Mouse (Mus musculus): ENCODE data around the gene Syngr2. TPM values are rescaled to one million over a fixed set of nuclear protein-coding genes. Genes with fewer than 3 reads are reported as not detected.
A peak's percentile ranks its signal among the peaks of the same experiment; 100 is the strongest.
"Not testable (repeated sequence)": the region's sequence is repeated elsewhere in the genome, so short reads cannot be mapped to it uniquely, and the experiment has no call there.

The Syngr2 gene
- polyA plus RNA-seq, 1 experiment from 2014 or later: 32.7 TPM

GRCm38 (mm10) chr11:117828888-117829604 is 19.6 kb downstream of the Syngr2 start:
- Histone ChIP-seq H3K9me3 (ENCODE audit: control insufficient read depth, low read length) (no peaks in the 10 kb centered on the region), H3K4me3 (ENCODE audit: low read depth, low read length) (no peak overlapping the region), H3K4me2 (ENCODE audit: low read depth, low read length, severe bottlenecking) (no peak overlapping the region), H3K4me1 (replicated peaks; ENCODE audit: control insufficient read depth, insufficient read depth, low read length) (peaks cover 12% of the 10 kb centered on the region), H3K27ac (ENCODE audit: low read depth, low read length) (no peak overlapping the region), H3K27me3 (ENCODE audit: control insufficient read depth, insufficient read depth, low read length) (no peaks in the 10 kb centered on the region), H3K9ac (ENCODE audit: low read length) (no peak overlapping the region), H3K36me3 (ENCODE audit: control insufficient read depth, insufficient read depth, low read length) (no peaks in the 10 kb centered on the region)
- ATAC-seq (replicated peaks; ENCODE audit: low FRiP score): no peak
- WGBS: 63% methylated on average over 9 of the region's 9 CpGs
- no peak for DNase-seq (ENCODE audit: low spot score)

GRCm38 (mm10) chr11:117829671-117830215 is 20.3 kb downstream of the Syngr2 start:
- no peaks in the 10 kb centered on the region for H3K36me3 ChIP-seq (ENCODE audit: control insufficient read depth, insufficient read depth, low read length)
- ATAC-seq (replicated peaks; ENCODE audit: low FRiP score) (no peak), DNase-seq (ENCODE audit: low spot score) (no peak)
- WGBS: 87% methylated on average over 2 of the region's 2 CpGs
- H3K9ac ChIP-seq (ENCODE audit: low read length): no peak overlapping the region
- no peak overlapping the region for H3K4me3 ChIP-seq (ENCODE audit: low read depth, low read length)
- H3K4me2 ChIP-seq (ENCODE audit: low read depth, low read length, severe bottlenecking): no peak overlapping the region
- H3K27ac ChIP-seq (ENCODE audit: low read depth, low read length): no peak overlapping the region
- no peaks in the 10 kb centered on the region for H3K27me3 ChIP-seq (ENCODE audit: control insufficient read depth, insufficient read depth, low read length)
- no peaks in the 10 kb centered on the region for H3K9me3 ChIP-seq (ENCODE audit: control insufficient read depth, low read length)
- H3K4me1 ChIP-seq (replicated peaks; ENCODE audit: control insufficient read depth, insufficient read depth, low read length): peaks cover 8% of the 10 kb centered on the region

- H3K4me3 ChIP-seq (ENCODE audit: low read depth, low read length): no peak overlapping the region
- H3K4me2 ChIP-seq (ENCODE audit: low read depth, low read length, severe bottlenecking): no peak overlapping the region
- H3K4me1 ChIP-seq (replicated peaks; ENCODE audit: control insufficient read depth, insufficient read depth, low read length): peaks cover 8% of the 10 kb centered on the region
- no peaks in the 10 kb centered on the region for H3K36me3 ChIP-seq (ENCODE audit: control insufficient read depth, insufficient read depth, low read length)
- no peaks in the 10 kb centered on the region for H3K27me3 ChIP-seq (ENCODE audit: control insufficient read depth, insufficient read depth, low read length)
- DNase-seq (ENCODE audit: low spot score) (no peak), ATAC-seq (replicated peaks; ENCODE audit: low FRiP score) (no peak)
- 88% methylated on average over 9 of the region's 9 CpGs for WGBS
- no peak overlapping the region for H3K9ac ChIP-seq (ENCODE audit: low read length)
- H3K27ac ChIP-seq (ENCODE audit: low read depth, low read length): no peak overlapping the region
- no peaks in the 10 kb centered on the region for H3K9me3 ChIP-seq (ENCODE audit: control insufficient read depth, low read length)
Measured at GRCm38 (mm10) chr11:117830401-117830800, 20.9 kb downstream of the Syngr2 start.

GRCm38 (mm10) chr11:117832086-117832969 is 22.9 kb downstream of the Syngr2 start:
- Histone ChIP-seq H3K27ac (ENCODE audit: low read depth, low read length) (no peak overlapping the region), H3K27me3 (ENCODE audit: control insufficient read depth, insufficient read depth, low read length) (no peaks in the 10 kb centered on the region), H3K9me3 (ENCODE audit: control insufficient read depth, low read length) (no peaks in the 10 kb centered on the region), H3K36me3 (ENCODE audit: control insufficient read depth, insufficient read depth, low read length) (no peaks in the 10 kb centered on the region), H3K4me1 (replicated peaks; ENCODE audit: control insufficient read depth, insufficient read depth, low read length) (peaks cover 3% of the 10 kb centered on the region; the same call in 1 of the 2 replicates), H3K4me3 (ENCODE audit: low read depth, low read length) (peak overlapping the region; percentile 28), H3K9ac (ENCODE audit: low read length) (0 out of 2 replicates have a peak overlapping the region, but pooled peaks have one; percentile 17), H3K4me2 (ENCODE audit: low read depth, low read length, severe bottlenecking) (peak overlapping the region; percentile 52)
- peak; percentile 92 for DNase-seq (ENCODE audit: low spot score)
- ATAC-seq (replicated peaks; ENCODE audit: low FRiP score): peak; percentile 71
- 17% methylated on average over 28 of the region's 28 CpGs for WGBS

- H3K27ac ChIP-seq (ENCODE audit: low read depth, low read length); DNase-seq (ENCODE audit: low spot score); ATAC-seq (replicated peaks; ENCODE audit: low FRiP score); H3K4me2 ChIP-seq (ENCODE audit: low read depth, low read length, severe bottlenecking); H3K4me1 ChIP-seq (replicated peaks; ENCODE audit: control insufficient read depth, insufficient read depth, low read length); H3K4me3 ChIP-seq (ENCODE audit: low read depth, low read length); H3K9me3 ChIP-seq (ENCODE audit: control insufficient read depth, low read length); H3K36me3 ChIP-seq (ENCODE audit: control insufficient read depth, insufficient read depth, low read length); H3K9ac ChIP-seq (ENCODE audit: low read length); H3K27me3 ChIP-seq (ENCODE audit: control insufficient read depth, insufficient read depth, low read length): not testable (repeated sequence)
- 93% methylated on average over 4 of the region's 6 CpGs for WGBS
Measured at GRCm38 (mm10) chr11:117833509-117833908, 24.0 kb downstream of the Syngr2 start.

- Histone ChIP-seq H3K4me2 (ENCODE audit: low read depth, low read length, severe bottlenecking) (no peak overlapping the region), H3K9ac (ENCODE audit: low read length) (no peak overlapping the region), H3K27me3 (ENCODE audit: control insufficient read depth, insufficient read depth, low read length) (no peaks in the 10 kb centered on the region), H3K4me3 (ENCODE audit: low read depth, low read length) (no peak overlapping the region), H3K27ac (ENCODE audit: low read depth, low read length) (no peak overlapping the region), H3K9me3 (ENCODE audit: control insufficient read depth, low read length) (no peaks in the 10 kb centered on the region), H3K36me3 (ENCODE audit: control insufficient read depth, insufficient read depth, low read length) (no peaks in the 10 kb centered on the region), H3K4me1 (replicated peaks; ENCODE audit: control insufficient read depth, insufficient read depth, low read length) (no peaks in the 10 kb centered on the region; the same call in 1 of the 2 replicates)
- WGBS: 94% methylated on average over 8 of the region's 8 CpGs
- ATAC-seq (replicated peaks; ENCODE audit: low FRiP score): no peak
- DNase-seq (ENCODE audit: low spot score): no peak
Measured at GRCm38 (mm10) chr11:117834086-117834485, 24.6 kb downstream of the Syngr2 start.

GRCm38 (mm10) chr11:117836306-117836705 is 26.8 kb downstream of the Syngr2 start:
- peak overlapping the region; percentile 24; the same call in 1 of the 2 replicates for H3K4me2 ChIP-seq (ENCODE audit: low read depth, low read length, severe bottlenecking)
- DNase-seq (ENCODE audit: low spot score): no peak
- WGBS: 26% methylated on average over 13 of the region's 13 CpGs
- H3K9ac ChIP-seq (ENCODE audit: low read length): no peak overlapping the region
- no peaks in the 10 kb centered on the region for H3K9me3 ChIP-seq (ENCODE audit: control insufficient read depth, low read length)
- H3K27me3 ChIP-seq (ENCODE audit: control insufficient read depth, insufficient read depth, low read length): no peaks in the 10 kb centered on the region
- ATAC-seq (replicated peaks; ENCODE audit: low FRiP score): no peak
- H3K4me1 ChIP-seq (replicated peaks; ENCODE audit: control insufficient read depth, insufficient read depth, low read length): no peaks in the 10 kb centered on the region; the same call in 1 of the 2 replicates
- no peak overlapping the region for H3K27ac ChIP-seq (ENCODE audit: low read depth, low read length)
- H3K36me3 ChIP-seq (ENCODE audit: control insufficient read depth, insufficient read depth, low read length): no peaks in the 10 kb centered on the region
- no peak overlapping the region for H3K4me3 ChIP-seq (ENCODE audit: low read depth, low read length)

GRCm38 (mm10) chr11:117838572-117838971 is 29.1 kb downstream of the Syngr2 start:
- WGBS: 84% methylated on average over 2 of the region's 2 CpGs
- no peak overlapping the region for H3K4me3 ChIP-seq (ENCODE audit: low read depth, low read length)

More at GRCm38 (mm10) chr11:117838572-117838971, 29.1 kb downstream of the Syngr2 start:
- Histone ChIP-seq H3K4me2 (ENCODE audit: low read depth, low read length, severe bottlenecking) (no peak overlapping the region), H3K4me1 (replicated peaks; ENCODE audit: control insufficient read depth, insufficient read depth, low read length) (no peaks in the 10 kb centered on the region), H3K36me3 (ENCODE audit: control insufficient read depth, insufficient read depth, low read length) (no peaks in the 10 kb centered on the region), H3K9me3 (ENCODE audit: control insufficient read depth, low read length) (no peaks in the 10 kb centered on the region), H3K27ac (ENCODE audit: low read depth, low read length) (no peak overlapping the region), H3K27me3 (ENCODE audit: control insufficient read depth, insufficient read depth, low read length) (no peaks in the 10 kb centered on the region), H3K9ac (ENCODE audit: low read length) (no peak overlapping the region)
- DNase-seq (ENCODE audit: low spot score) (no peak), ATAC-seq (replicated peaks; ENCODE audit: low FRiP score) (no peak)

Data from forebrain, embryonic 11.5 days (tissue).